Mouse (Mus musculus): ENCODE measurements around the gene Gmppa. TPM values are rescaled to one million over a fixed set of nuclear protein-coding genes. Genes with fewer than 3 reads are reported as not detected.
A peak's percentile ranks its signal among the peaks of the same experiment; 100 is the strongest.

The Gmppa gene
- polyA plus RNA-seq, 1 experiment from 2014 or later = 98.9 TPM

GRCm38 (mm10) chr1:75438782-75439181 is 3.1 kb downstream of the Gmppa start:
- 79% methylated on average over 8 of the region's 9 CpGs for whole genome bisulfite sequencing
- Histone ChIP-seq H3K4me1 (replicated peaks) (peaks cover 8% of the 10 kb centered on the region), H3K9ac (no peak overlapping the region), H3K36me3 (peaks cover 7% of the 10 kb centered on the region), H3K4me2 (replicated peaks) (no peak overlapping the region), H3K27ac (no peak overlapping the region), H3K27me3 (replicated peaks) (no peaks in the 10 kb centered on the region), H3K9me3 (no peaks in the 10 kb centered on the region), H3K4me3 (replicated peaks) (no peak overlapping the region)
- ATAC-seq = no peak

- Histone ChIP-seq H3K4me1 (replicated peaks) (peaks cover 14% of the 10 kb centered on the region), H3K27me3 (replicated peaks) (0 out of 2 replicates have a peak, but pooled peaks cover 11% of the 10 kb centered on the region), H3K4me3 (replicated peaks) (no peak overlapping the region), H3K9ac (no peak overlapping the region), H3K9me3 (no peaks in the 10 kb centered on the region), H3K36me3 (peaks cover 7% of the 10 kb centered on the region), H3K4me2 (replicated peaks) (no peak overlapping the region), H3K27ac (no peak overlapping the region)
- ATAC-seq = no peak
- 93% methylated on average over 7 of the region's 7 CpGs for WGBS
Measured at GRCm38 (mm10) chr1:75440661-75441060, 4.9 kb downstream of the Gmppa start.

GRCm38 (mm10) chr1:75441471-75441996 is 5.8 kb downstream of the Gmppa start:
- H3K4me3 ChIP-seq (replicated peaks) = no peak overlapping the region
- H3K27ac ChIP-seq = no peak overlapping the region
- H3K9ac ChIP-seq = no peak overlapping the region
- no peak for ATAC-seq
- H3K36me3 ChIP-seq = peaks cover 7% of the 10 kb centered on the region
- no peaks in the 10 kb centered on the region for H3K9me3 ChIP-seq
- H3K4me1 ChIP-seq (replicated peaks) = peaks cover 19% of the 10 kb centered on the region
- 85% methylated on average over 15 of the region's 15 CpGs for WGBS
- no peak overlapping the region for H3K4me2 ChIP-seq (replicated peaks)
- peaks cover 17% of the 10 kb centered on the region for H3K27me3 ChIP-seq (replicated peaks)

- no peak overlapping the region for H3K27ac ChIP-seq
- no peaks in the 10 kb centered on the region for H3K9me3 ChIP-seq
- 81% methylated on average over 9 of the region's 9 CpGs for WGBS
- H3K27me3 ChIP-seq (replicated peaks) = peaks cover 23% of the 10 kb centered on the region
- no peak overlapping the region for H3K4me3 ChIP-seq (replicated peaks)
- H3K4me1 ChIP-seq (replicated peaks) = peaks cover 20% of the 10 kb centered on the region
- peaks cover 7% of the 10 kb centered on the region for H3K36me3 ChIP-seq
- H3K9ac ChIP-seq = no peak overlapping the region
- H3K4me2 ChIP-seq (replicated peaks) = no peak overlapping the region
- no peak for ATAC-seq
Measured at GRCm38 (mm10) chr1:75442171-75442570, 6.4 kb downstream of the Gmppa start.

GRCm38 (mm10) chr1:75442811-75443210 is 7.1 kb downstream of the Gmppa start:
- Histone ChIP-seq H3K4me2 (replicated peaks) (no peak overlapping the region), H3K27me3 (replicated peaks) (peaks cover 28% of the 10 kb centered on the region), H3K27ac (no peak overlapping the region), H3K4me3 (replicated peaks) (no peak overlapping the region), H3K9ac (no peak overlapping the region), H3K36me3 (peaks cover 7% of the 10 kb centered on the region), H3K9me3 (no peaks in the 10 kb centered on the region), H3K4me1 (replicated peaks) (peaks cover 27% of the 10 kb centered on the region)
- WGBS = 66% methylated on average over 8 of the region's 8 CpGs
- ATAC-seq = no peak

- peaks cover 7% of the 10 kb centered on the region for H3K36me3 ChIP-seq
- no peaks in the 10 kb centered on the region for H3K9me3 ChIP-seq
- ATAC-seq = no peak
- 51% methylated on average over 13 of the region's 13 CpGs for WGBS
- peaks cover 33% of the 10 kb centered on the region for H3K27me3 ChIP-seq (replicated peaks)
- no peak overlapping the region for H3K4me3 ChIP-seq (replicated peaks)
- H3K4me1 ChIP-seq (replicated peaks) = peaks cover 32% of the 10 kb centered on the region
- H3K4me2 ChIP-seq (replicated peaks) = no peak overlapping the region
- H3K9ac ChIP-seq = no peak overlapping the region
- 0 out of 2 replicates have a peak overlapping the region, but pooled peaks have one; percentile 40 for H3K27ac ChIP-seq
Measured at GRCm38 (mm10) chr1:75443247-75444024, 7.7 kb downstream of the Gmppa start.

GRCm38 (mm10) chr1:75444208-75444607 is 8.5 kb downstream of the Gmppa start:
- no peak overlapping the region for H3K4me3 ChIP-seq (replicated peaks)
- 59% methylated on average over 3 of the region's 3 CpGs for WGBS
- H3K9ac ChIP-seq = no peak overlapping the region
- H3K4me2 ChIP-seq (replicated peaks) = no peak overlapping the region
- peaks cover 7% of the 10 kb centered on the region for H3K36me3 ChIP-seq
- H3K4me1 ChIP-seq (replicated peaks) = peaks cover 38% of the 10 kb centered on the region
- H3K27ac ChIP-seq = no peak overlapping the region
- peaks cover 39% of the 10 kb centered on the region for H3K27me3 ChIP-seq (replicated peaks)
- no peak for ATAC-seq
- H3K9me3 ChIP-seq = no peaks in the 10 kb centered on the region

- peak overlapping the region; percentile 51 for H3K4me2 ChIP-seq (replicated peaks)
Measured at GRCm38 (mm10) chr1:75445141-75445701, 9.5 kb downstream of the Gmppa start.

GRCm38 (mm10) chr1:75445751-75446611 is 10.3 kb downstream of the Gmppa start:
- under 1% methylated on average over 22 of the region's 22 CpGs for WGBS
- H3K27ac ChIP-seq = 0 out of 2 replicates have a peak overlapping the region, but pooled peaks have one; percentile 32

More at GRCm38 (mm10) chr1:75445141-75445701, 9.5 kb downstream of the Gmppa start:
- Histone ChIP-seq H3K4me1 (replicated peaks) (peaks cover 47% of the 10 kb centered on the region), H3K27me3 (replicated peaks) (peaks cover 50% of the 10 kb centered on the region), H3K36me3 (peaks cover 5% of the 10 kb centered on the region), H3K27ac (no peak overlapping the region), H3K9ac (no peak overlapping the region), H3K9me3 (no peaks in the 10 kb centered on the region), H3K4me3 (replicated peaks) (no peak overlapping the region)
- WGBS = 15% methylated on average over 7 of the region's 9 CpGs
- peak; percentile 7; the same call in 1 of the 2 replicates for ATAC-seq

GRCm38 (mm10) chr1:75446656-75447055 is 10.9 kb downstream of the Gmppa start:
- ATAC-seq = no peak
- peaks cover 55% of the 10 kb centered on the region for H3K4me1 ChIP-seq (replicated peaks)

More at GRCm38 (mm10) chr1:75445751-75446611, 10.3 kb downstream of the Gmppa start:
- peak overlapping the region; percentile 51 for H3K4me2 ChIP-seq (replicated peaks)
- H3K9me3 ChIP-seq = no peaks in the 10 kb centered on the region
- peak; percentile 54 for ATAC-seq
- peak overlapping the region; percentile 21 for H3K4me3 ChIP-seq (replicated peaks)
- peaks cover 57% of the 10 kb centered on the region for H3K27me3 ChIP-seq (replicated peaks)
- no peak overlapping the region for H3K9ac ChIP-seq
- H3K4me1 ChIP-seq (replicated peaks) = peaks cover 55% of the 10 kb centered on the region
- H3K36me3 ChIP-seq = peaks cover 2% of the 10 kb centered on the region; the same call in 1 of the 2 replicates

GRCm38 (mm10) chr1:75447265-75448051 is 11.7 kb downstream of the Gmppa start:
- 0 out of 2 replicates have a peak overlapping the region, but pooled peaks have one; percentile 9 for H3K27ac ChIP-seq
- H3K27me3 ChIP-seq (replicated peaks) = peaks cover 72% of the 10 kb centered on the region
- H3K36me3 ChIP-seq = no peaks in the 10 kb centered on the region
- H3K4me3 ChIP-seq (replicated peaks) = no peak overlapping the region
- H3K9me3 ChIP-seq = no peaks in the 10 kb centered on the region
- ATAC-seq = peak; percentile 19
- H3K4me1 ChIP-seq (replicated peaks) = peaks cover 55% of the 10 kb centered on the region
- 8% methylated on average over 10 of the region's 10 CpGs for WGBS
- H3K9ac ChIP-seq = no peak overlapping the region
- peak overlapping the region; percentile 51 for H3K4me2 ChIP-seq (replicated peaks)

More at GRCm38 (mm10) chr1:75446656-75447055, 10.9 kb downstream of the Gmppa start:
- Histone ChIP-seq H3K4me3 (replicated peaks) (0 out of 2 replicates have a peak overlapping the region, but pooled peaks have one; percentile 4), H3K27ac (no peak overlapping the region), H3K27me3 (replicated peaks) (peaks cover 64% of the 10 kb centered on the region), H3K9me3 (no peaks in the 10 kb centered on the region), H3K36me3 (peaks cover 2% of the 10 kb centered on the region; the same call in 1 of the 2 replicates), H3K9ac (no peak overlapping the region), H3K4me2 (replicated peaks) (peak overlapping the region; percentile 51)
- 9% methylated on average over 20 of the region's 20 CpGs for WGBS
